Mouse (Mus musculus) C2C12 (cell line): ENCODE data around the gene Sema3e.

Experiments used
- CEBPB ChIP-seq: IDR thresholded peaks from one replicate; pipeline ENCODE4 v1.6.1; 2011; ENCODE audit warnings: low read depth, mild to moderate bottlenecking, control low read depth, moderate library complexity
- CTCF ChIP-seq: IDR thresholded peaks from one replicate; pipeline ENCODE4 v1.5.1; 2011; ENCODE audit not compliant: control insufficient read depth, insufficient read depth, insufficient read length
- FOSL1 ChIP-seq: IDR thresholded peaks from one replicate; pipeline ENCODE4 v1.8.0; 2011; ENCODE audit warnings: mild to moderate bottlenecking, low read length; ENCODE audit not compliant: poor library complexity, insufficient read depth, severe bottlenecking
- MYOG ChIP-seq: IDR thresholded peaks from one replicate; pipeline ENCODE4 v1.6.1; 2011; ENCODE audit not compliant: control insufficient read depth, insufficient read length; ENCODE audit errors: extremely low read depth
- USF1 ChIP-seq: IDR thresholded peaks from one replicate; pipeline ENCODE4 v1.6.1; 2011; ENCODE audit warnings: low read depth, mild to moderate bottlenecking, control low read depth, moderate library complexity

GRCm38 (mm10) chr5:14088100-14088499, 63.0 kb downstream of the Sema3e start:
- no peak for TF ChIP-seq CTCF
- no peak for TF ChIP-seq MYOG
- no peak for TF ChIP-seq USF1
- TF ChIP-seq FOSL1 = no peak
- no peak for TF ChIP-seq CEBPB
